Mouse (Mus musculus) heart, adult 2 months (tissue): ENCODE data around the gene Igfbp3. TPM values are rescaled to one million over a fixed set of nuclear protein-coding genes. Genes with fewer than 3 reads are reported as not detected.
A peak's percentile ranks its signal among the peaks of the same experiment; 100 is the strongest.

Source experiments
- DNase-seq, 2 experiments: peaks; one replicate each; pipeline ENCODE4 v3.0.0; 2021
- H3K27ac ChIP-seq: fragments of 200-600 bp; 2 replicates; pipeline ENCODE4 v1.8.1; 2022
- H3K27me3 ChIP-seq: fragments of 200-500 bp; 2 replicates; pipeline ENCODE4 v1.6.1; 2012; ENCODE audit warnings: mild to moderate bottlenecking, low read length, inconsistent platforms, mixed read lengths; ENCODE audit not compliant: control insufficient read depth, insufficient read depth
- H3K36me3 ChIP-seq: fragments of 200-500 bp; 2 replicates; pipeline ENCODE4 v1.6.1; 2012; ENCODE audit warnings: low read length, inconsistent platforms; ENCODE audit not compliant: control insufficient read depth, insufficient read depth
- H3K4me1 ChIP-seq: fragments of 200-500 bp; 2 replicates; pipeline ENCODE4 v1.6.1; 2011; ENCODE audit warnings: low read length; ENCODE audit not compliant: control insufficient read depth, insufficient read depth
- H3K4me3 ChIP-seq: fragments of 200-600 bp; 2 replicates; pipeline ENCODE4 v1.8.1; 2022
- H3K79me2 ChIP-seq: fragments of 200-500 bp; replicated peaks from 2 replicates; pipeline ENCODE4 v1.6.1; 2012; ENCODE audit warnings: mild to moderate bottlenecking, inconsistent platforms, low read length, moderate library complexity, mixed read lengths; ENCODE audit not compliant: control insufficient read depth, insufficient read depth
- H3K9ac ChIP-seq: fragments of 200-500 bp; 2 replicates; pipeline ENCODE4 v1.6.1; 2012; ENCODE audit warnings: low read depth, mild to moderate bottlenecking, control low read depth, inconsistent platforms, low read length, mixed read lengths
- CTCF ChIP-seq: fragments of 200-600 bp; IDR thresholded peaks from 2 replicates; pipeline ENCODE4 v1.8.1; 2022; ENCODE audit warnings: antibody characterized with exemption, mild to moderate bottlenecking, moderate library complexity
- EP300 ChIP-seq: fragments of 200-500 bp; IDR thresholded peaks from 2 replicates; pipeline ENCODE4 v1.6.1; 2011; ENCODE audit warnings: low read depth, low read length, control low read depth; ENCODE audit not compliant: insufficient read depth
- POLR2A ChIP-seq: fragments of 200-500 bp; IDR thresholded peaks from 2 replicates; pipeline ENCODE4 v1.6.1; 2011; ENCODE audit warnings: mild to moderate bottlenecking, low read depth, low read length, control low read depth; ENCODE audit not compliant: insufficient read depth
- WGBS: fragments of 180-500 bp; shearing (Covaris S2); methylation state at CpG from one replicate; pipeline ENCODE4 v1.1.7; 2018; 5-methylcytosine and 5-hydroxymethylcytosine counted together
- intact Hi-C: fragments of 180-260 bp; cut with DNase I; formaldehyde crosslinking; loops from one replicate; pipeline ENCODE4 v1.15.1; 2025
- polyA plus RNA-seq: library from polyadenylated mRNA; depleted of rRNA; stranded (reverse); fragments of >200 nt; gene quantifications from 2 replicates; pipeline ENCODE4 v1.2.3, GENCODE M21; 2012
- total RNA-seq, 2 experiments: library from RNA; stranded (reverse); gene quantifications; 2 replicates each; pipeline ENCODE4 v1.2.3; 2021

Gene Igfbp3
- total and polyA plus RNA-seq, 3 experiments = 20.8 to 40.4 (median 32.2) TPM

- Histone ChIP-seq H3K27me3 (no peaks in the 10 kb centered on the region), H3K4me1 (no peaks in the 10 kb centered on the region), H3K9ac (no peak overlapping the region), H3K79me2 (no peaks in the 10 kb centered on the region), H3K4me3 (no peak overlapping the region), H3K36me3 (no peaks in the 10 kb centered on the region), H3K27ac (no peak overlapping the region)
- TF ChIP-seq POLR2A (no peak), EP300 (no peak), CTCF (no peak)
- no peak for DNase-seq
- 71% methylated on average over 6 of the region's 6 CpGs for WGBS
- intact Hi-C loops = no loop called here
Observed at GRCm38 (mm10) chr11:7173664-7174063, 40.1 kb downstream of the Igfbp3 start.

GRCm38 (mm10) chr11:7169645-7170044 lies 44.1 kb downstream of the Igfbp3 start:
- Histone ChIP-seq H3K9ac (no peak overlapping the region), H3K36me3 (no peaks in the 10 kb centered on the region), H3K79me2 (no peaks in the 10 kb centered on the region), H3K27ac (no peak overlapping the region), H3K4me1 (no peaks in the 10 kb centered on the region), H3K4me3 (no peak overlapping the region), H3K27me3 (no peaks in the 10 kb centered on the region)
- TF ChIP-seq EP300 (no peak), POLR2A (no peak), CTCF (no peak)
- 94% methylated on average over 1 of the region's 1 CpGs for WGBS
- intact Hi-C loops = no loop called here
- no peak for DNase-seq

DNA sequence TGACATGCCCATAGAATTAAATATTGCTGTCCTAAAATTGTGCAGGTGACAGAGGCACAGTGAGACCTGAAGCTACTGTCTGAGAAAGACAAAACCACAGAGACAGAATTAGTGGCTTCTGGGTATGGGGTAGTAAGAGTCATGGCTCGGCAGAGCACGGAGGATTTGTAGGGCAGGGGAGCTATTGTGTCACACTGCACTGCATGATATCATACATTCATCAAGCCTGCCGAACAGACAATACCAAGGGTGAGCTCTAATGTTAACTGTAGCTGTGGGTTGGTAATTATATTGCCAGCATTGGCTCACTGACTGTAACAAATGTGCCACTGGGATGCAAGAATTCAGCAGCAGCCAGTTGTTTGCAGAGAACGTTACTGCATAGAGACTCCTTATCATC lies 49.3 kb downstream of the Igfbp3 start:
- intact Hi-C loops = no loop called here
- WGBS = 73% methylated on average over 4 of the region's 4 CpGs
- Histone ChIP-seq H3K79me2 (no peaks in the 10 kb centered on the region), H3K4me1 (no peaks in the 10 kb centered on the region), H3K36me3 (no peaks in the 10 kb centered on the region), H3K9ac (no peak overlapping the region), H3K4me3 (no peak overlapping the region), H3K27me3 (no peaks in the 10 kb centered on the region), H3K27ac (no peak overlapping the region)
- DNase-seq = no peak
- TF ChIP-seq EP300 (no peak), CTCF (no peak), POLR2A (no peak)

DNA sequence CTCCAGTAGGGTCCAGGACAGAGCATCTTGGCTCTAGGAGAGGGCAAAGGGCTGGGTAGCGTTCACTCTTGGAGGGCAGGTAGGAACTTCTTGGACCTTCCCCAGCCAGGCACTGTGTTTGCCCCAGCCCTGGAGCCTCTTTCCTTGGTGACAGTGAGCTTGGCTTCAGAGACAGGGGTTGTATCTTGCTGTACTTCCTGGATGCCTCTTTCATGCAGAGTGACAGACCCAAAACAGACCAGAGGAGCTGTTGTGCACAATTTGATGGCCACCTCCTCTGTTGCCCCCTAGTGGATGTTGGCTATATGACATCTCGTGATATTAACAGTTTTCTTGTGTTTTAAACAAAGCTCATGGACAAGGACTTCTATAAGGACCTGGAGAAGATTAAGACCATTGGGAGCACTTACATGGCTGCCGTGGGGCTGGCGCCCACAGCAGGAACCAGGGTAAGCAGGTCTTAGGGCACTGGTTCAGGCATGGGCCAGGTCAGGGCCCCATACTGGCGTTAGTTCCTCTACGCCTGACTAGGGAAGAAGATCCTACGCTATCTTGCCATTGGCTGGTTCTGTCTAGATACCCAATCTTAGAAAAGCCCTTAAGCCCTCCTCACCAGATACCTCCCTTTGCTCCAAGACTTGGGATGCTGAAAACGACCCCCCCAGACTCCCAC lies 52.1 kb downstream of the Igfbp3 start:
- no peaks in the 10 kb centered on the region for H3K36me3 ChIP-seq
- no peak for DNase-seq
- H3K27ac ChIP-seq = no peak overlapping the region
- H3K79me2 ChIP-seq = no peaks in the 10 kb centered on the region
- TF ChIP-seq POLR2A (no peak), EP300 (no peak), CTCF (peak; percentile 73)
- H3K9ac ChIP-seq = no peak overlapping the region
- H3K4me1 ChIP-seq = no peaks in the 10 kb centered on the region
- H3K4me3 ChIP-seq = no peak overlapping the region
- H3K27me3 ChIP-seq = no peaks in the 10 kb centered on the region
- 80% methylated on average over 8 of the region's 8 CpGs for WGBS
- intact Hi-C loops = loop anchor here (2.0 kb wide), 1 partner anchor 507 kb away; no protein-coding TSS in a partner anchor

DNA sequence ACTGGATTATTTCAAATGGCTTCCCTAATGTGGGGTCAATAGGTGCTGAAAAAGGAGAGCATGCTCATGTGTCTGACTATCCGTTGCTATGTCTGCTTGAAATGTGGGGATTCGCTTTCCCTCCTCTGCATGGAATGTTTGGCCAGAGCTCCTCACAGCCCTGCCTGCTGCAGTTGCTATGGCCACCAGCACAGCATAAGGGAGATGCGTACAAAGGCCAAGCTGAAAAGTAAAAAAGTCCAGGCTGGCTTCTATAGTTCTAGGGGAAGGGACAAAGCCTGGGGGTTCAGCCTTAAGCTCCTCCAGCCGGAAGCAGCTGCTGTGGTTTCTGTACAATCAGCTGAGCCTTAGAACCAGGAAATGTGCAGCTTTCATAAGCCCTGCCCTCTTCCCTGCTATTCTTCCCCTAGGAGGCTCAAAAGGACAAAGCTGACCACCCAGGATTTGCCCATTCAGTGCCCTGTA lies 53.1 kb downstream of the Igfbp3 start:
- Histone ChIP-seq H3K9ac (no peak overlapping the region), H3K27me3 (no peaks in the 10 kb centered on the region), H3K4me3 (no peak overlapping the region), H3K79me2 (no peaks in the 10 kb centered on the region), H3K4me1 (no peaks in the 10 kb centered on the region), H3K36me3 (no peaks in the 10 kb centered on the region), H3K27ac (no peak overlapping the region)
- DNase-seq = no peak
- WGBS = 55% methylated on average over 4 of the region's 4 CpGs
- intact Hi-C loops = loop anchor here (2.0 kb wide), 1 partner anchor 506 kb away; no protein-coding TSS in a partner anchor
- TF ChIP-seq POLR2A (no peak), CTCF (no peak), EP300 (no peak)

GRCm38 (mm10) chr11:7160146-7160545 lies 53.6 kb downstream of the Igfbp3 start:
- WGBS = 46% methylated on average over 6 of the region's 6 CpGs
- Histone ChIP-seq H3K36me3 (no peaks in the 10 kb centered on the region), H3K27ac (no peak overlapping the region), H3K79me2 (no peaks in the 10 kb centered on the region), H3K4me3 (no peak overlapping the region), H3K4me1 (no peaks in the 10 kb centered on the region), H3K27me3 (no peaks in the 10 kb centered on the region), H3K9ac (no peak overlapping the region)
- no peak for DNase-seq
- TF ChIP-seq POLR2A (no peak), CTCF (no peak)
- intact Hi-C loops = loop anchor here (2.0 kb wide), 1 partner anchor 505 kb away; no protein-coding TSS in a partner anchor
